Mouse (Mus musculus) neural tube, embryonic 13.5 days (tissue): ENCODE data around the gene Nol4l. TPM values are rescaled to one million over a fixed set of nuclear protein-coding genes. Genes with fewer than 3 reads are reported as not detected.

Experiments
- ATAC-seq: fragments of 200-750 bp; cut with Nextera tagmentation; 2 replicates; pipeline ENCODE4 v1.8.0; 2017; ENCODE audit warnings: low read depth, mild to moderate bottlenecking, moderate TSS enrichment, moderate library complexity
- H3K27ac ChIP-seq: fragments of 300-500 bp; sonication (generic); replicated peaks from 2 replicates; pipeline ENCODE4 v1.5.1; 2015; ENCODE audit warnings: moderate library complexity, mild to moderate bottlenecking, inconsistent platforms
- H3K27me3 ChIP-seq: fragments of 300-500 bp; sonication (generic); 2 replicates; pipeline ENCODE4 v1.6.1; 2015; ENCODE audit warnings: mild to moderate bottlenecking, inconsistent platforms
- H3K36me3 ChIP-seq: fragments of 300-500 bp; sonication (generic); 2 replicates; pipeline ENCODE4 v1.6.1; 2015; ENCODE audit warnings: mild to moderate bottlenecking, inconsistent platforms
- H3K4me1 ChIP-seq: fragments of 300-500 bp; sonication (generic); replicated peaks from 2 replicates; pipeline ENCODE4 v1.6.1; 2015; ENCODE audit warnings: inconsistent platforms
- H3K4me2 ChIP-seq: fragments of 300-500 bp; sonication (generic); 2 replicates; pipeline ENCODE4 v1.6.1; 2015; ENCODE audit warnings: inconsistent platforms, mild to moderate bottlenecking, moderate library complexity
- H3K4me3 ChIP-seq: fragments of 300-500 bp; sonication (generic); 2 replicates; pipeline ENCODE4 v1.5.1; 2015; ENCODE audit warnings: mild to moderate bottlenecking, inconsistent platforms
- H3K9ac ChIP-seq: fragments of 300-500 bp; sonication (generic); 2 replicates; pipeline ENCODE4 v1.6.1; 2015; ENCODE audit warnings: moderate library complexity, mild to moderate bottlenecking, inconsistent platforms
- H3K9me3 ChIP-seq: fragments of 300-500 bp; sonication (generic); 2 replicates; pipeline ENCODE4 v1.6.1; 2016; ENCODE audit warnings: inconsistent platforms
- WGBS: fragments of 180-500 bp; shearing (Covaris S2); methylation state at CpG from one replicate; pipeline ENCODE4 v1.1.7; 2015; 5-methylcytosine and 5-hydroxymethylcytosine counted together
- polyA plus RNA-seq: library from polyadenylated mRNA; unstranded; fragments of >200 nt; fragmentation: Nextera tagmentation; extraction: Ambion mirVana; gene quantifications from 2 replicates; pipeline ENCODE4 v1.2.1, GENCODE M21; 2015

Nol4l gene
- polyA plus RNA-seq, 1 experiment from 2014 or later = 40.8 TPM

- ATAC-seq = no peak
- WGBS = 53% methylated on average over 2 of the region's 2 CpGs
- H3K9me3 ChIP-seq = no peaks in the 10 kb centered on the region
These were observed 115.2 kb downstream of the Nol4l start for GRCm38 (mm10) chr2:153414607-153415006.

GRCm38 (mm10) chr2:153412563-153412962, 117.2 kb downstream of the Nol4l start:
- 64% methylated on average over 6 of the region's 6 CpGs for WGBS
- Histone ChIP-seq H3K9ac (no peak overlapping the region), H3K4me1 (no peaks in the 10 kb centered on the region), H3K36me3 (peaks cover 99% of the 10 kb centered on the region), H3K4me2 (no peak overlapping the region), H3K9me3 (no peaks in the 10 kb centered on the region), H3K27me3 (no peaks in the 10 kb centered on the region), H3K27ac (no peak overlapping the region), H3K4me3 (no peak overlapping the region)
- no peak for ATAC-seq

More at GRCm38 (mm10) chr2:153414607-153415006, 115.2 kb downstream of the Nol4l start:
- Histone ChIP-seq H3K27ac (no peak overlapping the region), H3K36me3 (peaks cover 100% of the 10 kb centered on the region), H3K4me1 (no peaks in the 10 kb centered on the region), H3K27me3 (no peaks in the 10 kb centered on the region), H3K4me3 (no peak overlapping the region), H3K4me2 (no peak overlapping the region), H3K9ac (no peak overlapping the region)

GRCm38 (mm10) chr2:153411557-153411956, 118.2 kb downstream of the Nol4l start:
- Histone ChIP-seq H3K9ac (no peak overlapping the region), H3K4me3 (no peak overlapping the region), H3K4me2 (no peak overlapping the region), H3K27ac (no peak overlapping the region), H3K36me3 (peaks cover 98% of the 10 kb centered on the region), H3K4me1 (no peaks in the 10 kb centered on the region), H3K27me3 (no peaks in the 10 kb centered on the region), H3K9me3 (no peaks in the 10 kb centered on the region)
- ATAC-seq = no peak
- WGBS = 74% methylated on average over 9 of the region's 9 CpGs

- no peak for ATAC-seq
- H3K27ac ChIP-seq = no peak overlapping the region
- 86% methylated on average over 3 of the region's 3 CpGs for WGBS
These were observed 120.8 kb downstream of the Nol4l start for GRCm38 (mm10) chr2:153408971-153409370.

GRCm38 (mm10) chr2:153406882-153407281, 122.9 kb downstream of the Nol4l start:
- no peaks in the 10 kb centered on the region for H3K27me3 ChIP-seq
- WGBS = 87% methylated on average over 6 of the region's 6 CpGs
- no peaks in the 10 kb centered on the region for H3K9me3 ChIP-seq
- no peak overlapping the region for H3K4me3 ChIP-seq
- no peak overlapping the region for H3K4me2 ChIP-seq
- H3K4me1 ChIP-seq = no peaks in the 10 kb centered on the region
- no peak overlapping the region for H3K9ac ChIP-seq
- H3K36me3 ChIP-seq = peaks cover 75% of the 10 kb centered on the region
- no peak overlapping the region for H3K27ac ChIP-seq
- ATAC-seq = no peak

More at GRCm38 (mm10) chr2:153408971-153409370, 120.8 kb downstream of the Nol4l start:
- Histone ChIP-seq H3K9ac (no peak overlapping the region), H3K4me1 (no peaks in the 10 kb centered on the region), H3K4me2 (no peak overlapping the region), H3K27me3 (no peaks in the 10 kb centered on the region), H3K36me3 (peaks cover 87% of the 10 kb centered on the region), H3K4me3 (no peak overlapping the region), H3K9me3 (no peaks in the 10 kb centered on the region)

GRCm38 (mm10) chr2:153404882-153405281, 124.9 kb downstream of the Nol4l start:
- H3K27ac ChIP-seq = no peak overlapping the region
- no peaks in the 10 kb centered on the region for H3K9me3 ChIP-seq
- 89% methylated on average over 3 of the region's 3 CpGs for WGBS
- H3K36me3 ChIP-seq = peaks cover 75% of the 10 kb centered on the region
- no peaks in the 10 kb centered on the region for H3K27me3 ChIP-seq
- no peak overlapping the region for H3K4me3 ChIP-seq
- H3K4me2 ChIP-seq = no peak overlapping the region
- no peaks in the 10 kb centered on the region for H3K4me1 ChIP-seq
- ATAC-seq = no peak
- H3K9ac ChIP-seq = no peak overlapping the region

GRCm38 (mm10) chr2:153404062-153404461, 125.7 kb downstream of the Nol4l start:
- no peaks in the 10 kb centered on the region for H3K9me3 ChIP-seq
- no peaks in the 10 kb centered on the region for H3K27me3 ChIP-seq
- no peak overlapping the region for H3K9ac ChIP-seq
- H3K4me3 ChIP-seq = no peak overlapping the region
- H3K27ac ChIP-seq = no peak overlapping the region
- H3K4me2 ChIP-seq = no peak overlapping the region
- peaks cover 75% of the 10 kb centered on the region for H3K36me3 ChIP-seq
- ATAC-seq = no peak; the same call in 1 of the 2 replicates
- WGBS = 94% methylated on average over 3 of the region's 3 CpGs
- no peaks in the 10 kb centered on the region for H3K4me1 ChIP-seq

GRCm38 (mm10) chr2:153399166-153399565, 130.6 kb downstream of the Nol4l start:
- Histone ChIP-seq H3K4me3 (no peak overlapping the region), H3K9me3 (0 out of 2 replicates have a peak, but pooled peaks cover 3% of the 10 kb centered on the region), H3K4me1 (no peaks in the 10 kb centered on the region), H3K4me2 (no peak overlapping the region), H3K9ac (no peak overlapping the region), H3K27me3 (no peaks in the 10 kb centered on the region), H3K36me3 (peaks cover 85% of the 10 kb centered on the region), H3K27ac (no peak overlapping the region)
- WGBS = 71% methylated on average over 15 of the region's 15 CpGs
- no peak for ATAC-seq

- Histone ChIP-seq H3K9ac (no peak overlapping the region), H3K27me3 (no peaks in the 10 kb centered on the region), H3K4me1 (no peaks in the 10 kb centered on the region), H3K36me3 (peaks cover 97% of the 10 kb centered on the region), H3K4me2 (no peak overlapping the region), H3K4me3 (no peak overlapping the region), H3K9me3 (0 out of 2 replicates have a peak, but pooled peaks cover 3% of the 10 kb centered on the region), H3K27ac (no peak overlapping the region)
- ATAC-seq = no peak
- WGBS = 88% methylated on average over 11 of the region's 11 CpGs
These were observed 131.8 kb downstream of the Nol4l start for GRCm38 (mm10) chr2:153397790-153398515.

- 93% methylated on average over 10 of the region's 10 CpGs for WGBS
These were observed 136.7 kb downstream of the Nol4l start for GRCm38 (mm10) chr2:153393045-153393444.

GRCm38 (mm10) chr2:153389831-153390230, 139.9 kb downstream of the Nol4l start:
- no peaks in the 10 kb centered on the region for H3K4me1 ChIP-seq
- no peak overlapping the region for H3K4me2 ChIP-seq
- 0 out of 2 replicates have a peak, but pooled peaks cover 3% of the 10 kb centered on the region for H3K9me3 ChIP-seq
- H3K4me3 ChIP-seq = no peak overlapping the region
- H3K9ac ChIP-seq = no peak overlapping the region
- WGBS = 96% methylated on average over 2 of the region's 2 CpGs
- peaks cover 58% of the 10 kb centered on the region for H3K36me3 ChIP-seq
- ATAC-seq = no peak
- no peak overlapping the region for H3K27ac ChIP-seq
- H3K27me3 ChIP-seq = no peaks in the 10 kb centered on the region

More at GRCm38 (mm10) chr2:153393045-153393444, 136.7 kb downstream of the Nol4l start:
- H3K36me3 ChIP-seq = peaks cover 71% of the 10 kb centered on the region
- no peak overlapping the region for H3K9ac ChIP-seq
- no peak overlapping the region for H3K4me3 ChIP-seq
- H3K9me3 ChIP-seq = 0 out of 2 replicates have a peak, but pooled peaks cover 3% of the 10 kb centered on the region
- H3K4me1 ChIP-seq = no peaks in the 10 kb centered on the region
- ATAC-seq = no peak
- no peaks in the 10 kb centered on the region for H3K27me3 ChIP-seq
- H3K4me2 ChIP-seq = no peak overlapping the region
- no peak overlapping the region for H3K27ac ChIP-seq

- ATAC-seq = no peak
- Histone ChIP-seq H3K9ac (no peak overlapping the region), H3K9me3 (no peaks in the 10 kb centered on the region), H3K4me1 (no peaks in the 10 kb centered on the region), H3K27me3 (no peaks in the 10 kb centered on the region), H3K36me3 (peaks cover 42% of the 10 kb centered on the region), H3K4me3 (no peak overlapping the region), H3K4me2 (no peak overlapping the region), H3K27ac (no peak overlapping the region)
- 91% methylated on average over 1 of the region's 1 CpGs for WGBS
These were observed 149.3 kb downstream of the Nol4l start for GRCm38 (mm10) chr2:153380479-153380878.
